24 mouse cellular contexts compared by ENCODE assay signal in the genomic region with DNA sequence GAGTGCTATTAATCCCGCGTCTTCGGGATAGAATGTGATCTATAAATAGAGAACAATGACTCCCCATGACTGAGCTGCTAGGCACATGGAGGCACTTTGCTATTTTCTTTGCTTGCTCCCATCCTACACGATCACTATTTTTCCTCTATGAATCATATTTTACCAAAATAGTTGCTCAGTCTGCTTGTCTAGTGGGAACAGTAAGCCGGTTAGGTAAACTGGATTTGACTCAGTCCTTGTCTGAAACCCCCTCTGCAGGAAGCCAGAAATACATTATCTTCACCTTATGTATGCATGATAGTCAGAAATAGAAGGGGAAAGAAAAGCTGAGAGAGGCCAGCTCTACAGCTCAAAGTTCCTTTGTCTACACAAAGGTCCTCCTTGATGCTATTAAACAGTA. TPM values are rescaled to one million over a fixed set of nuclear protein-coding genes. Genes with fewer than 3 reads are reported as not detected.
DNase-seq lines count a peak whose midpoint lies in the region.
"Had no signal": no experiment of that assay in that cellular context is flagged by ENCODE, and none has a peak within 500 bp of the region (broad histone marks: within the 10 kb centered on the region; RNA-seq: fewer than 3 reads in every experiment).

No protein-coding gene starts in this region.

- peak; percentile 40 to 53 for DNase-seq in frontal cortex, adult 2 months (ENCODE audit: extremely low spot score in 1 of 2, low spot score in 1 of 2)
- no peak for DNase-seq in frontal cortex, postnatal 36 days (ENCODE audit: low spot score in 2 of 2)
- peak; percentile 34 for DNase-seq in layer of hippocampus, adult 9-11 months
- DNase-seq in layer of hippocampus, postnatal 25 days (ENCODE audit: extremely low spot score in 1 of 2, low spot score in 1 of 2), result no peak
- DNase-seq in left cerebral cortex, adult 9 months (ENCODE audit: low spot score in 2 of 2), result peak; percentile 21 to 36
- no peak for DNase-seq in left cerebral cortex, adult 18-20 months (ENCODE audit: low spot score in 2 of 2)
- peak; percentile 77 for DNase-seq in brain, adult 2 months (ENCODE audit: low read depth, low spot score)
- no peak for DNase-seq in lung, postnatal 4 days
- DNase-seq: adrenal gland, postnatal 14 days; B cell, adult 2 months; cerebellum, adult 11-12 months; cerebellum, adult 8-10 months; cerebellum, postnatal 10 days; cerebellum, postnatal 36 days; embryo, embryonic 11 days; gastrocnemius, postnatal 10 days; gastrocnemius, postnatal 36 days; heart, adult 2 months; heart, postnatal 10 days; heart, postnatal 36 days had no signal

RNA-seq across cellular contexts. Expression of gene Gabra1, which starts 31.3 kb away (rescaled TPM):
- 113 and 124 TPM in 2 replicates for polyA plus RNA-seq in frontal cortex, adult 2 months (2012; rRNA removed)
- 100 to 1,000 TPM; 403 to 405 TPM for total RNA-seq in layer of hippocampus, postnatal 25 days (2021)
- 100 to 1,000 TPM; 568 to 710 TPM for total RNA-seq in left cerebral cortex, adult 18-20 months (2021)
- total RNA-seq: CH12.LX had no signal
- polyA plus RNA-seq: erythroblast, embryonic 14.5 days; G1E; Patski had no signal

Comparison
In these comparisons a context has a peak if more than half of its experiments do, and no peak if none do; other contexts are left out.
1. DNase-seq: peak in frontal cortex, adult 2 months (2 of 2), layer of hippocampus, adult 9-11 months (single experiment), left cerebral cortex, adult 9 months (2 of 2) and brain, adult 2 months (single experiment); none in frontal cortex, postnatal 36 days (0 of 2), layer of hippocampus, postnatal 25 days (0 of 2), left cerebral cortex, adult 18-20 months (0 of 2) and lung, postnatal 4 days (0 of 2).